Mouse (Mus musculus) megakaryocyte-erythroid progenitor cell, adult 5-6 weeks (primary cell): Measurements from ENCODE around the gene Cacna2d1. TPM values are rescaled to one million over a fixed set of nuclear protein-coding genes. Genes with fewer than 3 reads are reported as not detected.

Experiments
- ATAC-seq: replicated peaks from 2 replicates; pipeline ENCODE4 v1.8.0; 2016; ENCODE audit warnings: mild to moderate bottlenecking, inconsistent platforms; ENCODE audit not compliant: severe bottlenecking, poor library complexity, low FRiP score, low TSS enrichment
- total RNA-seq, 2 experiments: library from RNA; stranded (forward) in 1 of 2; stranded (reverse) in 1 of 2; fragments of 200-1000, 215-1000 nt in 1 of 2; fragments of >200 nt in 1 of 2; fragmentation: Nextera tagmentation in 1 of 2; gene quantifications; 2 replicates each; pipeline ENCODE4 v1.2.3; 2014 to 2017

The Cacna2d1 gene
- total RNA-seq, 2 experiments from 2014 or later, result not detected

DNA sequence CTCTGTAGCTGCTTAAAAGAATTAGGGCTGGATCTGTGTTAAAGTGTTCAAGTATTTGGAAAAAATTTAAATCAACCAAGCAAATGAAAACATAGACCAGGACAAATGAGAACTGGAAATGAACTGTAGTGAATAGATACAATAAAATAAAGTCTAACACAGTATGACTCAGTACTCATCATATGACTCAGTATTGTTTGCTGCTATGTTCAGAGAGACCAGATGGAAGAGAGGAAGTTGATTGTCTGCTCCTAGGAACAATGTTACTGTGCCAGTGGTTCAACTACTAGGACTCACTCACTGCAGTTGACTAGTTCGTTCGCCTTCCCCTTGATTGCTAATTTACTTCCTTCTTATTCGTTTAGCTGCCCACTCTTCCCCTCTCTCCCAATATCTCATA, 421.3 kb downstream of the Cacna2d1 start:
- no peak for ATAC-seq

DNA sequence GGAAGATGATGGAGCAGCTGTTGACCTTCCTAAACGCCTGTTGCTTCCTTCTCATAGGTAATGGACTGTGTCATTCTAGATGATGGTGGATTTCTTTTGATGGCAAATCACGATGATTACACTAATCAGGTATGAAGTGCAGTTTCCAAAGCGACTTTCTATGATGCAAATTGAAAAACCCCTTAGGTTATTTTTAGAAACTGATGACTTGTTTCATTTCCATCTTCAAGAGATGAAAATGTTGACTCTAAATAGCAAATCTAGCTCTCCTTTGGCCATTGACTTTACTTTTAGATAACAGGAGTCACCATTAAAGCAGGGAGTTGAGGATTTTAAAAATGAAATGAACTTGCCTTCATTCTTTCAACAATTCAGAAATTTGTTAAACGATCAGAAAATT, 423.2 kb downstream of the Cacna2d1 start:
- no peak for ATAC-seq

DNA sequence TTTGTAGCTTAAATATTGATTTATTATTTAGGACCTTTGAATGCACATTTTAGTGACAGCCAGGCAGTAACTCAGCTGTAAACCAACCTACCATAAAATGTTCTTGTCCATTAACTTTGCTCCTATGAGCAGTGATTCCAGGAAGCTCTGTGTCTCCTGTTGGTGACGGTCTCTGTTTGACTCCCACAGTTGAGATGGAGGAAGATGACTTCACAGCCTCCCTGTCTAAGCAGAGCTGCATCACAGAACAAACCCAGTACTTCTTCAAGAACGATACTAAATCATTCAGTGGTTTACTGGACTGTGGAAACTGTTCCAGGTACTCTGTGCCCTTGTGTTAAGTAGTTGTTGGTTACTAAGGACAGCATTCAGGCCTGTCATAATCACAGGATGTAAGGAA, 427.6 kb downstream of the Cacna2d1 start:
- ATAC-seq, result no peak

DNA sequence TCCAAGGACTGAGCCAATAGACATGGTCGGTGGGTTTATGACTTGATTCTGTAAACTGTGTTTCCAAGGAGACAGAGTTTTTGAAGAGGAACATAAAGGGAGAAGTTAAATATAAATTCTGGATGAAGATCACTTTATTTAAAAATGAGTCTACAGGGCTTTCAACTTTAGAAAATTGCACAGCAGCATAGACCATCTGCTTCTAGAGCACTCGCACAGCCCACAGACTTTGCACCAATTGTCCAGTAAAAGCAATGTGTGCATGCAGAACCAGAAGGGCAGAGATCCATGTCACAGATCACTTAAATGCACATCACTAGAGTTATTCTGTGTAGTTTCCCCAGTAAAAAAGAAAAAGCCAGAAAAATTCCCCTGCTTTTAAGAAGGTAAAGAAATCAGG, 428.7 kb downstream of the Cacna2d1 start:
- ATAC-seq, result no peak

DNA sequence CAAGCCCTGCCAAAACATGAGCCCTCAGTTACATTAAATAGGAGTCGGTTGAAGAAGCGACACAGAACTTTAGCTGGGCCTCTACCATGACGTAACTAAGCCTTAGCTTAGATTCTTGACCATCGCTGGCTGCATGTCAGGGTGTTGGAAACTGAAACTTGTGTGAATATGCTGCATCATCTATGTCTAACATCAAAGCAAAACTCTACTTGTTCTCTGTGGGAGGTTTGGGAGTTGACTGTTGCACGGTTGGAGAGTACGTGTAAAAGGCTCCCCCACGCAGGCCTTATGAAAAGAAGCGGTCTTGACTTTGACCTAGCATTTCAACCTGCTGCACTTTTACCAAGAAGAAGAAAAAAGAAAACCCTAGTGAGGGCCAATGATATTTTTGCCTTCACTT, 436.2 kb downstream of the Cacna2d1 start:
- ATAC-seq, result no peak

DNA sequence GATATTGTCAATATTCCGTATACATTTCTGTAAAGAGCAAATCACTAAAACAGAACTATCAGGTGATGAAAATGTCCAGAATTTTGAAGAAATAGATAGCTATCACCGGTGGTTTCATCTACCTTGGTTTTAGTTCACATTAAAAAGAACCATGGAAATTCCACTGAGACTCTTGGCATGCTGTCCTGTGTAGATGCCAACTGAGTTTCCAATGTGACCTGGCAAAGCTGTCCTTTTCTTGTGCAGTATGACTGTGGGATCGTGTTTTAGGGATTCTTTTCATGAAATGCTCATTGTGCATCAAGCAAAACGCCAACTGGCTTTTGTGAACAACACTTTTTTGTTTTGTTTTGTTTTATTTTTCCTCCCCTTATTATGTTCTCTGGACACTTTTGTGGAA, 439.5 kb downstream of the Cacna2d1 start:
- no peak for ATAC-seq

DNA sequence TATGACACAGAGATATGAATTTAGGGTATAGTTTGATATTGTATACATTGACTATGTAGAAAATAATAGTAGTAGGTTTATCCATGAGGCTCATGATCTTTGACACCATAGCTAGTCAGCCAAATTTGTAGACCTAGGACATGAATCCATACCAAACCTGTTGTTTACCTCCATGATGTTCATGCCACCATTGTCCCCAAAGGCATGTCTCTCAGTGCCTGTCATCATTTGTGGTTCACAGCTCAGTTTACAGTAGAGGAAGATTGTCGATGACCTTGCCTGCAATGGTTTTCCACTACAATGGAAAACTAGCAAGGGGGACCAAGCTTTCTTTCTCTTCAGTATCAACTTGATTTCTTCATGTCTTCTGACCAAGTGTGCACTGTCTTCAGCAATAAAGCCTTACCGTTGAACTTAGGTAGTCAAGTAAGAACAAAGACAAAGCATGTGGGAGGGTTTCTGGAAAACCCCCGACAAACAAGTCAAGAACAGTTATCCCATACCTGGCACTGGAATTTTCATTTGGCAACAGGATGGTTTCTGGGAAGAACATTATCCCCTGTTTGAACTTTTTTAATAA, 441.9 kb downstream of the Cacna2d1 start:
- ATAC-seq, result peak; percentile 91

DNA sequence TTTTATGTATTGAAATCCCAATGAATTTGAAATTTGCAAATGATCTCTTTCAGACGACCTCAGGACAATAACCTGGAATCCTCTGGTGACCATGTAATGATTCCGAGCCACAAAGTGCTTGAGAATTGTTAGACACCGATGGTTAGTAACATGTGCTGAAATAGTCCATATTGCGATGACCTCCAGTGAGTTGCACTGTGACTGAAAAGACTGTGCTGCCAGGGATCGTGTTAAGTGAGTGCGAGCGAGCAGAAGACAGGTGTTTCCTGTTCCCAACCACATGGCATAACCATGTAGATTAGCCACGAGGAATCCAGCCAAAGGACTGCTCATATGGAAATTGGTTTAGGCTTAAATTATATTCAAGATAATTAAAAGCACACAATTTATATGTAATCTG, 475.5 kb downstream of the Cacna2d1 start:
- ATAC-seq, result peak; percentile 65

DNA sequence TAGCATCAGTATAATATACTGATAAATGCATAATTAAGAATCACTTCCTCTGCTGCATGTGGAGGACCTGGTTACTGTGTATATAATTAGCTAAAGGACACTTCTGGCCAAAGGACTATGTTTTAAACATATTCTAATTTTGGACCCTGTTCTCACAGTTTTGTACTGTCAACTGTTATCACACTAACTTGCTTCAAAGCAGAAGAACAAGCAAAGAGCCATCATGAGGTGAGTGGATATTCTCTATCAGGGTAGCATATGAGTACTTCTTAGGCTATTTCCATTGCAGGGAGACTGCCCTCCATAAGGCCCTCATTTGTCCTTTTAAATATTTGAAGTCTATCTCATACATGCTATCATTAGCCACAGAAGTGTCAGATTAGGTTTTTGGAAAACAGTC, 480.2 kb downstream of the Cacna2d1 start:
- no peak for ATAC-seq

DNA sequence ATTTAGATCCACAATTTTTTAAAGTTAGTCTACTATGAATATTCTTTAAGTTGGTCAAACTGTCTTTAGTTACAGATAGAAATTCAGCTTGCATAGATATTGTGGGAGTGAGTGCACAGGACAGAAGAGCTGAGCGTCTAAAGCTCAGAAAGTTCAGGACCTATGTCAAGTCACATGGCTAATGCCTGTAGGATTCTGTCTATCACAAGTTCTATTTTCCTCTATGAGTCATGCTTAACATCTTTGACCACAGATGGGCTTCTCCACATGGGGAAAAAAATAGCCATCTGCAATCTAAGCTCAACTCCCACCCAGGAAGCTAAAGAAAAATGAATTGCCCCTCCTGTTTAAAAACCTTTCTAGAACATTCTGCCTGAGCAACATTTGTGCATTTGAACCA, 483.5 kb downstream of the Cacna2d1 start:
- ATAC-seq, result no peak

DNA sequence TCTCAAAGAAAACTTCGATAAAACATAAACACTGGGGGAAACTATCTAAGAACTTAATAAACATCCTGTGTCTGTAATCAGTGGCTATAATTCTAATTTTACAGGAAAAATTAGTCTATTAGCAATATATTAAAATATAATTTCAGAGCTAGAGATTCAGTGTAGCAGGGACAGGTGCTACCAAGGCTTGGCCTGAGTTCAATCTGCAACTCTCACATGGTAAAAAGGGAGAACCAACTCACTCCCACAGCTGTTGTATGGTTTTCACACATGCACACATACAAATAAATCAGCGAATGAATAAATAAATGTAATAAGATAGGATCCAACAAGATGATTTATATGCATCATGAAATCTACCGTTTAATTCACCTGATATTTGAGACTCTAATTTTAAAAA, 484.0 kb downstream of the Cacna2d1 start:
- no peak for ATAC-seq

Other genes starting within 250 kb of the Cacna2d1 start
- not detected in 2 replicates for gene Speer4c, start 220.4 kb upstream of the Cacna2d1 start, total RNA-seq (2014; fragmentation: Nextera tagmentation)
- gene Speer4c, start 220.4 kb upstream of the Cacna2d1 start, total RNA-seq (2017), result not detected in 2 replicates